Mouse (Mus musculus) C2C12 (cell line): ENCODE results near the gene 2700097O09Rik.

Source experiments
- CEBPB ChIP-seq: IDR thresholded peaks from one replicate; pipeline ENCODE4 v1.6.1; 2011; ENCODE audit warnings: low read depth, mild to moderate bottlenecking, control low read depth, moderate library complexity
- CTCF ChIP-seq: IDR thresholded peaks from one replicate; pipeline ENCODE4 v1.5.1; 2011; ENCODE audit not compliant: control insufficient read depth, insufficient read depth, insufficient read length
- FOSL1 ChIP-seq: IDR thresholded peaks from one replicate; pipeline ENCODE4 v1.8.0; 2011; ENCODE audit warnings: mild to moderate bottlenecking, low read length; ENCODE audit not compliant: poor library complexity, insufficient read depth, severe bottlenecking
- MAX ChIP-seq: IDR thresholded peaks from one replicate; pipeline ENCODE4 v1.6.1; 2011; ENCODE audit warnings: mild to moderate bottlenecking, control low read depth
- MYOD1 ChIP-seq: IDR thresholded peaks from one replicate; pipeline ENCODE4 v1.6.1; 2011; ENCODE audit warnings: low read depth; ENCODE audit not compliant: control insufficient read depth, insufficient read length
- MYOG ChIP-seq: IDR thresholded peaks from one replicate; pipeline ENCODE4 v1.6.1; 2011; ENCODE audit not compliant: control insufficient read depth, insufficient read length; ENCODE audit errors: extremely low read depth
- USF1 ChIP-seq: IDR thresholded peaks from one replicate; pipeline ENCODE4 v1.6.1; 2011; ENCODE audit warnings: low read depth, mild to moderate bottlenecking, control low read depth, moderate library complexity

DNA sequence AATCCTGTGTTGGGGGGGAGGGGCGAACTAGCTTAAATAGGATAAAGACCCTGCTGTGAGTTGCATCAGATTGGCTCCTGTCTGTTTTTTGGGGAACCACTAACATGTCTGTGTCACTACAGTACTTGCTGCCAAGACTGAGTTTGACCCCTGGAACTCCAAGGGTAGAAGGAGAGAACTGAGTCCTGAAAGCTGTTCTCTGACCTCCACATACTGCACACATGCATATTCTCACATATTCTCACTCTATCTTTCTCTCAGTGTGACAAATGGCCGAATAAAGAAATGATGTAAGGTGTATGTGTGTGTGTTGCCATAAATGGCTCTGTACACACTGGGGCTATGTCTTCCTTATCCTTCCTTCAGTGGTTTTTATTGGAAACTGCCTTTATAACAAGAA is 56.6 kb downstream of the 2700097O09Rik start:
- TF ChIP-seq CTCF: no peak
- TF ChIP-seq CEBPB: no peak
- no peak for TF ChIP-seq MYOD1
- TF ChIP-seq MYOG: no peak
- TF ChIP-seq FOSL1: no peak
- TF ChIP-seq USF1: no peak
- no peak for TF ChIP-seq MAX
